Mouse (Mus musculus): ENCODE measurements around the gene Prkd1.
"Not testable (repeated sequence)": the region's sequence is repeated elsewhere in the genome, so short reads cannot be mapped to it uniquely, and the experiment has no call there.

Prkd1 gene

GRCm38 (mm10) chr12:50648671-50649541 is at the start of gene Prkd1:
TSS of gene Prkd1 (minus strand) at chr12:50649098.
- TF ChIP-seq CTCF (conservative IDR thresholded peaks at IDR 0.05; ENCODE audit: low read length) = no peak
- no peak for TF ChIP-seq POU5F1 (IDR thresholded peaks at IDR 0.05; ENCODE audit: borderline replicate concordance, low read length)
- TF ChIP-seq NANOG (IDR thresholded peaks at IDR 0.05; ENCODE audit: borderline replicate concordance, low read length) = no peak
- peaks cover 42% of the 10 kb centered on the region for H3K27me3 ChIP-seq (ENCODE audit: insufficient read depth, low read length)
- peaks cover 10% of the 10 kb centered on the region for H3K4me1 ChIP-seq (replicated peaks; ENCODE audit: low read depth, low read length)

GRCm38 (mm10) chr12:50697492-50697891 is 48.6 kb upstream of the Prkd1 start:
- TF ChIP-seq POU5F1 (IDR thresholded peaks at IDR 0.05; ENCODE audit: borderline replicate concordance, low read length) (no peak), NANOG (IDR thresholded peaks at IDR 0.05; ENCODE audit: borderline replicate concordance, low read length) (no peak), CTCF (conservative IDR thresholded peaks at IDR 0.05; ENCODE audit: low read length) (peak; percentile 21; the same call in 1 of the 2 replicates)
- Histone ChIP-seq H3K36me3 (ENCODE audit: insufficient read depth, low read length) (no peaks in the 10 kb centered on the region), H3K9me3 (ENCODE audit: low read length) (no peaks in the 10 kb centered on the region), H3K4me1 (replicated peaks; ENCODE audit: low read depth, low read length) (no peaks in the 10 kb centered on the region), H3K27me3 (ENCODE audit: insufficient read depth, low read length) (no peaks in the 10 kb centered on the region), H3K4me3 (replicated peaks; ENCODE audit: low read length) (no peak overlapping the region)

More at GRCm38 (mm10) chr12:50648671-50649541, at the start of gene Prkd1:
- no peaks in the 10 kb centered on the region for H3K36me3 ChIP-seq (ENCODE audit: insufficient read depth, low read length)
- peak within 1 kb of the TSS; percentile 85 for H3K4me3 ChIP-seq (replicated peaks; ENCODE audit: low read length)
- no peaks in the 10 kb centered on the region for H3K9me3 ChIP-seq (ENCODE audit: low read length)

GRCm38 (mm10) chr12:50648176-50648670 is 675 bp downstream of the Prkd1 start:
- TF ChIP-seq NANOG (IDR thresholded peaks at IDR 0.05; ENCODE audit: borderline replicate concordance, low read length) = no peak
- no peak for TF ChIP-seq CTCF (conservative IDR thresholded peaks at IDR 0.05; ENCODE audit: low read length)
- no peak for TF ChIP-seq POU5F1 (IDR thresholded peaks at IDR 0.05; ENCODE audit: borderline replicate concordance, low read length)
- H3K4me3 ChIP-seq (replicated peaks; ENCODE audit: low read length) = peak overlapping the region; percentile 85
- no peaks in the 10 kb centered on the region for H3K36me3 ChIP-seq (ENCODE audit: insufficient read depth, low read length)
- peaks cover 10% of the 10 kb centered on the region for H3K4me1 ChIP-seq (replicated peaks; ENCODE audit: low read depth, low read length)
- H3K27me3 ChIP-seq (ENCODE audit: insufficient read depth, low read length) = peaks cover 42% of the 10 kb centered on the region
- no peaks in the 10 kb centered on the region for H3K9me3 ChIP-seq (ENCODE audit: low read length)

GRCm38 (mm10) chr12:50646857-50647256 is 2.0 kb downstream of the Prkd1 start:
- Histone ChIP-seq H3K9me3 (ENCODE audit: low read length) (no peaks in the 10 kb centered on the region), H3K27me3 (ENCODE audit: insufficient read depth, low read length) (peaks cover 42% of the 10 kb centered on the region), H3K36me3 (ENCODE audit: insufficient read depth, low read length) (no peaks in the 10 kb centered on the region), H3K4me1 (replicated peaks; ENCODE audit: low read depth, low read length) (peaks cover 10% of the 10 kb centered on the region), H3K4me3 (replicated peaks; ENCODE audit: low read length) (no peak overlapping the region)
- TF ChIP-seq CTCF (conservative IDR thresholded peaks at IDR 0.05; ENCODE audit: low read length) = no peak
- no peak for TF ChIP-seq POU5F1 (IDR thresholded peaks at IDR 0.05; ENCODE audit: borderline replicate concordance, low read length)
- no peak for TF ChIP-seq NANOG (IDR thresholded peaks at IDR 0.05; ENCODE audit: borderline replicate concordance, low read length)

- no peaks in the 10 kb centered on the region for H3K9me3 ChIP-seq (ENCODE audit: low read length)
- H3K4me1 ChIP-seq (replicated peaks; ENCODE audit: low read depth, low read length) = peaks cover 2% of the 10 kb centered on the region
- H3K27me3 ChIP-seq (ENCODE audit: insufficient read depth, low read length) = peaks cover 12% of the 10 kb centered on the region
- no peaks in the 10 kb centered on the region for H3K36me3 ChIP-seq (ENCODE audit: insufficient read depth, low read length)
- TF ChIP-seq CTCF (conservative IDR thresholded peaks at IDR 0.05; ENCODE audit: low read length) (no peak), POU5F1 (IDR thresholded peaks at IDR 0.05; ENCODE audit: borderline replicate concordance, low read length) (no peak), NANOG (IDR thresholded peaks at IDR 0.05; ENCODE audit: borderline replicate concordance, low read length) (no peak)
- H3K4me3 ChIP-seq (replicated peaks; ENCODE audit: low read length) = no peak overlapping the region
Observed at GRCm38 (mm10) chr12:50642671-50643070, 6.2 kb downstream of the Prkd1 start.

- no peak for TF ChIP-seq CTCF (conservative IDR thresholded peaks at IDR 0.05; ENCODE audit: low read length)
- TF ChIP-seq NANOG (IDR thresholded peaks at IDR 0.05; ENCODE audit: borderline replicate concordance, low read length) = no peak
- TF ChIP-seq POU5F1 (IDR thresholded peaks at IDR 0.05; ENCODE audit: borderline replicate concordance, low read length) = no peak
- H3K36me3 ChIP-seq (ENCODE audit: insufficient read depth, low read length) = no peaks in the 10 kb centered on the region
Observed at GRCm38 (mm10) chr12:50640171-50640570, 8.7 kb downstream of the Prkd1 start.

GRCm38 (mm10) chr12:50634436-50634835 is 14.5 kb downstream of the Prkd1 start:
- H3K4me1 ChIP-seq (replicated peaks; ENCODE audit: low read depth, low read length) = no peaks in the 10 kb centered on the region
- H3K4me3 ChIP-seq (replicated peaks; ENCODE audit: low read length) = no peak overlapping the region
- H3K9me3 ChIP-seq (ENCODE audit: low read length) = no peaks in the 10 kb centered on the region
- TF ChIP-seq NANOG (IDR thresholded peaks at IDR 0.05; ENCODE audit: borderline replicate concordance, low read length) = no peak
- no peak for TF ChIP-seq CTCF (conservative IDR thresholded peaks at IDR 0.05; ENCODE audit: low read length)
- no peak for TF ChIP-seq POU5F1 (IDR thresholded peaks at IDR 0.05; ENCODE audit: borderline replicate concordance, low read length)
- H3K27me3 ChIP-seq (ENCODE audit: insufficient read depth, low read length) = no peaks in the 10 kb centered on the region
- H3K36me3 ChIP-seq (ENCODE audit: insufficient read depth, low read length) = no peaks in the 10 kb centered on the region

More at GRCm38 (mm10) chr12:50640171-50640570, 8.7 kb downstream of the Prkd1 start:
- no peaks in the 10 kb centered on the region for H3K4me1 ChIP-seq (replicated peaks; ENCODE audit: low read depth, low read length)
- H3K4me3 ChIP-seq (replicated peaks; ENCODE audit: low read length) = no peak overlapping the region
- no peaks in the 10 kb centered on the region for H3K9me3 ChIP-seq (ENCODE audit: low read length)
- H3K27me3 ChIP-seq (ENCODE audit: insufficient read depth, low read length) = no peaks in the 10 kb centered on the region

GRCm38 (mm10) chr12:50626100-50626499 is 22.8 kb downstream of the Prkd1 start:
- H3K4me1 ChIP-seq (replicated peaks; ENCODE audit: low read depth, low read length); H3K36me3 ChIP-seq (ENCODE audit: insufficient read depth, low read length); H3K4me3 ChIP-seq (replicated peaks; ENCODE audit: low read length); H3K27me3 ChIP-seq (ENCODE audit: insufficient read depth, low read length); H3K9me3 ChIP-seq (ENCODE audit: low read length): not testable (repeated sequence)

All from E14TG2a.4 (cell line).